Mouse (Mus musculus): ENCODE measurements around the gene Tbc1d17. TPM values are rescaled to one million over a fixed set of nuclear protein-coding genes. Genes with fewer than 3 reads are reported as not detected.

Tbc1d17 gene
- polyA plus RNA-seq, 1 experiment from 2014 or later, result 81.5 TPM

GRCm38 (mm10) chr7:44792781-44793180 lies 56.1 kb downstream of the Tbc1d17 start:
- no peak for ATAC-seq
- no peak overlapping the region for H3K4me2 ChIP-seq
- WGBS, result 84% methylated on average over 6 of the region's 6 CpGs
- no peak overlapping the region for H3K27ac ChIP-seq
- H3K27me3 ChIP-seq, result no peaks in the 10 kb centered on the region
- H3K4me1 ChIP-seq, result no peaks in the 10 kb centered on the region
- H3K4me3 ChIP-seq, result no peak overlapping the region
- H3K9ac ChIP-seq, result no peak overlapping the region
- peaks cover 11% of the 10 kb centered on the region; the same call in 1 of the 2 replicates for H3K9me3 ChIP-seq (replicated peaks)
- H3K36me3 ChIP-seq (ENCODE audit: poor library complexity, severe bottlenecking), result no peaks in the 10 kb centered on the region

- no peak for ATAC-seq
- Histone ChIP-seq H3K36me3 (ENCODE audit: poor library complexity, severe bottlenecking) (no peaks in the 10 kb centered on the region), H3K4me3 (no peak overlapping the region), H3K9me3 (replicated peaks) (peaks cover 11% of the 10 kb centered on the region; the same call in 1 of the 2 replicates), H3K4me1 (no peaks in the 10 kb centered on the region), H3K27ac (no peak overlapping the region), H3K9ac (no peak overlapping the region), H3K27me3 (no peaks in the 10 kb centered on the region), H3K4me2 (no peak overlapping the region)
- WGBS, result 63% methylated on average over 4 of the region's 4 CpGs
These were observed 58.8 kb downstream of the Tbc1d17 start for GRCm38 (mm10) chr7:44790066-44790465.

GRCm38 (mm10) chr7:44789531-44789930 lies 59.3 kb downstream of the Tbc1d17 start:
- peaks cover 11% of the 10 kb centered on the region; the same call in 1 of the 2 replicates for H3K9me3 ChIP-seq (replicated peaks)
- H3K4me1 ChIP-seq, result no peaks in the 10 kb centered on the region
- ATAC-seq, result no peak
- H3K4me3 ChIP-seq, result no peak overlapping the region
- no peak overlapping the region for H3K4me2 ChIP-seq
- no peak overlapping the region for H3K9ac ChIP-seq
- H3K36me3 ChIP-seq (ENCODE audit: poor library complexity, severe bottlenecking), result no peaks in the 10 kb centered on the region
- no peak overlapping the region for H3K27ac ChIP-seq
- no peaks in the 10 kb centered on the region for H3K27me3 ChIP-seq
- WGBS, result 86% methylated on average over 3 of the region's 3 CpGs

MicroRNAs within 50 kb of the gene (microRNA counts, 519-probe panel; counts per million panel counts)
- microRNA mmu-miR-707, result 177 counts per million, percentile 53 among the panel's probes with 10 or more counts

Small RNAs within 50 kb of the gene (microRNA-seq; reads per million reads assigned to microRNA genes)
- gene Mir707, result not detected

Other genes with a start within 250 kb of the Tbc1d17 start
- gene Myh14, start 178.2 kb downstream of the Tbc1d17 start, polyA plus RNA-seq (2015; fragmentation: Nextera tagmentation; extraction: Ambion mirVana), result 0.49 and 0.84 TPM in 2 replicates
- not detected in 2 replicates for gene Izumo2, start 140.3 kb downstream of the Tbc1d17 start, polyA plus RNA-seq (2015; fragmentation: Nextera tagmentation; extraction: Ambion mirVana)
- gene Vrk3, start 100.7 kb downstream of the Tbc1d17 start, polyA plus RNA-seq (2015; fragmentation: Nextera tagmentation; extraction: Ambion mirVana), result 38.7 and 39.0 TPM in 2 replicates
- 1.4 and 1.6 TPM in 2 replicates for gene Zfp473, start 98.0 kb downstream of the Tbc1d17 start, polyA plus RNA-seq (2015; fragmentation: Nextera tagmentation; extraction: Ambion mirVana)
- gene Nup62, start 33.0 kb downstream of the Tbc1d17 start, polyA plus RNA-seq (2015; fragmentation: Nextera tagmentation; extraction: Ambion mirVana), result 73.5 and 83.0 TPM in 2 replicates
- gene Il4i1, start 32.7 kb downstream of the Tbc1d17 start, polyA plus RNA-seq (2015; fragmentation: Nextera tagmentation; extraction: Ambion mirVana), result 1.2 and 1.9 TPM in 2 replicates
- 5.4 and 5.7 TPM in 2 replicates for gene Atf5, start 32.4 kb downstream of the Tbc1d17 start, polyA plus RNA-seq (2015; fragmentation: Nextera tagmentation; extraction: Ambion mirVana)
- gene Akt1s1, start 88 bp downstream of the Tbc1d17 start, polyA plus RNA-seq (2015; fragmentation: Nextera tagmentation; extraction: Ambion mirVana), result 93.1 and 95.4 TPM in 2 replicates
- 34.9 and 38.1 TPM in 2 replicates for gene Pnkp, start 8.1 kb upstream of the Tbc1d17 start, polyA plus RNA-seq (2015; fragmentation: Nextera tagmentation; extraction: Ambion mirVana)
- gene Ptov1, start 20.7 kb upstream of the Tbc1d17 start, polyA plus RNA-seq (2015; fragmentation: Nextera tagmentation; extraction: Ambion mirVana), result 558 and 574 TPM in 2 replicates
- gene Med25, start 43.6 kb upstream of the Tbc1d17 start, polyA plus RNA-seq (2015; fragmentation: Nextera tagmentation; extraction: Ambion mirVana), result 145 and 165 TPM in 2 replicates
- gene Fuz, start 47.0 kb upstream of the Tbc1d17 start, polyA plus RNA-seq (2015; fragmentation: Nextera tagmentation; extraction: Ambion mirVana), result 24.7 and 27.7 TPM in 2 replicates
- gene Ap2a1, start 80.4 kb upstream of the Tbc1d17 start, polyA plus RNA-seq (2015; fragmentation: Nextera tagmentation; extraction: Ambion mirVana), result 81.7 and 87.2 TPM in 2 replicates
- 0.20 TPM in 1 of 2 replicates, not detected in the other for gene Tsks, start 94.1 kb upstream of the Tbc1d17 start, polyA plus RNA-seq (2015; fragmentation: Nextera tagmentation; extraction: Ambion mirVana)
- gene Cpt1c, start 125.8 kb upstream of the Tbc1d17 start, polyA plus RNA-seq (2015; fragmentation: Nextera tagmentation; extraction: Ambion mirVana), result 40.2 and 43.1 TPM in 2 replicates
- gene Prmt1, start 137.5 kb upstream of the Tbc1d17 start, polyA plus RNA-seq (2015; fragmentation: Nextera tagmentation; extraction: Ambion mirVana), result 815 and 859 TPM in 2 replicates
- 67.9 and 72.7 TPM in 2 replicates for gene Irf3, start 148.6 kb upstream of the Tbc1d17 start, polyA plus RNA-seq (2015; fragmentation: Nextera tagmentation; extraction: Ambion mirVana)
- 40.5 and 45.6 TPM in 2 replicates for gene Bcl2l12, start 149.6 kb upstream of the Tbc1d17 start, polyA plus RNA-seq (2015; fragmentation: Nextera tagmentation; extraction: Ambion mirVana)
- gene Scaf1, start 167.3 kb upstream of the Tbc1d17 start, polyA plus RNA-seq (2015; fragmentation: Nextera tagmentation; extraction: Ambion mirVana), result 35.8 and 38.9 TPM in 2 replicates
- 9.4 and 10.2 TPM in 2 replicates for gene Rras, start 168.9 kb upstream of the Tbc1d17 start, polyA plus RNA-seq (2015; fragmentation: Nextera tagmentation; extraction: Ambion mirVana)
- gene Prr12, start 203.8 kb upstream of the Tbc1d17 start, polyA plus RNA-seq (2015; fragmentation: Nextera tagmentation; extraction: Ambion mirVana), result 14.9 and 17.2 TPM in 2 replicates
- 52.7 and 58.5 TPM in 2 replicates for gene Nosip, start 213.3 kb upstream of the Tbc1d17 start, polyA plus RNA-seq (2015; fragmentation: Nextera tagmentation; extraction: Ambion mirVana)
- 14.7 and 14.8 TPM in 2 replicates for gene Prrg2, start 213.6 kb upstream of the Tbc1d17 start, polyA plus RNA-seq (2015; fragmentation: Nextera tagmentation; extraction: Ambion mirVana)
- gene Rcn3, start 243.1 kb upstream of the Tbc1d17 start, polyA plus RNA-seq (2015; fragmentation: Nextera tagmentation; extraction: Ambion mirVana), result 61.3 and 62.0 TPM in 2 replicates

All from forebrain, embryonic 13.5 days (tissue).